Mouse (Mus musculus): ENCODE measurements at regions not wholly inside any gene's neighbourhood (a gene's known extent, or its start where the extent isn't known, plus 50 kb on each side); places are given as distances from the start of the nearest gene placed in this dataset.

GRCm38 (mm10) chr1:35685651-35686050 is 382.5 kb upstream of the Hs6st1 start:
- TF ChIP-seq POLR2A (IDR thresholded peaks at IDR 0.05; ENCODE audit: borderline replicate concordance, insufficient read depth, low read length), result no peak
- no peaks in the 10 kb centered on the region for H3K27me3 ChIP-seq (ENCODE audit: control insufficient read depth, insufficient read depth, low read length)
- no peak overlapping the region for H3K27ac ChIP-seq (ENCODE audit: insufficient read depth, low read length)
- H3K4me3 ChIP-seq (replicated peaks; ENCODE audit: insufficient read depth, low read depth, low read length), result no peak overlapping the region
- no peak for DNase-seq
- 59% methylated on average over 6 of the region's 6 CpGs for WGBS
- peaks cover 8% of the 10 kb centered on the region for H3K4me1 ChIP-seq (ENCODE audit: control insufficient read depth, insufficient read depth, low read length)

GRCm38 (mm10) chr1:35694349-35694748 is 373.9 kb upstream of the Hs6st1 start:
- Histone ChIP-seq H3K4me1 (ENCODE audit: control insufficient read depth, insufficient read depth, low read length) (no peaks in the 10 kb centered on the region), H3K4me3 (replicated peaks; ENCODE audit: insufficient read depth, low read depth, low read length) (no peak overlapping the region), H3K27me3 (ENCODE audit: control insufficient read depth, insufficient read depth, low read length) (no peaks in the 10 kb centered on the region; the same call in 1 of the 2 replicates), H3K27ac (ENCODE audit: insufficient read depth, low read length) (no peak overlapping the region)
- DNase-seq, result no peak
- 47% methylated on average over 3 of the region's 3 CpGs for WGBS
- TF ChIP-seq POLR2A (IDR thresholded peaks at IDR 0.05; ENCODE audit: borderline replicate concordance, insufficient read depth, low read length), result no peak
- TF ChIP-seq CTCF (IDR thresholded peaks at IDR 0.05; ENCODE audit: borderline replicate concordance, insufficient read depth, low read depth, low read length), result no peak

GRCm38 (mm10) chr1:35694775-35695591 is 373.2 kb upstream of the Hs6st1 start:
- Histone ChIP-seq H3K27me3 (ENCODE audit: control insufficient read depth, insufficient read depth, low read length) (no peaks in the 10 kb centered on the region; the same call in 1 of the 2 replicates), H3K27ac (ENCODE audit: insufficient read depth, low read length) (no peak overlapping the region), H3K4me1 (ENCODE audit: control insufficient read depth, insufficient read depth, low read length) (no peaks in the 10 kb centered on the region), H3K4me3 (replicated peaks; ENCODE audit: insufficient read depth, low read depth, low read length) (no peak overlapping the region)
- TF ChIP-seq CTCF (IDR thresholded peaks at IDR 0.05; ENCODE audit: borderline replicate concordance, insufficient read depth, low read depth, low read length), result no peak
- TF ChIP-seq POLR2A (IDR thresholded peaks at IDR 0.05; ENCODE audit: borderline replicate concordance, insufficient read depth, low read length), result no peak
- no peak for DNase-seq
- WGBS, result 20% methylated on average over 15 of the region's 15 CpGs

GRCm38 (mm10) chr1:35697218-35697617 is 371.0 kb upstream of the Hs6st1 start:
- DNase-seq, result no peak
- 21% methylated on average over 4 of the region's 4 CpGs for WGBS
- no peaks in the 10 kb centered on the region for H3K4me1 ChIP-seq (ENCODE audit: control insufficient read depth, insufficient read depth, low read length)
- no peak overlapping the region for H3K4me3 ChIP-seq (replicated peaks; ENCODE audit: insufficient read depth, low read depth, low read length)
- TF ChIP-seq POLR2A (IDR thresholded peaks at IDR 0.05; ENCODE audit: borderline replicate concordance, insufficient read depth, low read length) (no peak), CTCF (IDR thresholded peaks at IDR 0.05; ENCODE audit: borderline replicate concordance, insufficient read depth, low read depth, low read length) (no peak)
- no peaks in the 10 kb centered on the region; the same call in 1 of the 2 replicates for H3K27me3 ChIP-seq (ENCODE audit: control insufficient read depth, insufficient read depth, low read length)
- no peak overlapping the region for H3K27ac ChIP-seq (ENCODE audit: insufficient read depth, low read length)

- no peaks in the 10 kb centered on the region for H3K4me1 ChIP-seq (ENCODE audit: control insufficient read depth, insufficient read depth, low read length)
- no peak overlapping the region for H3K4me3 ChIP-seq (replicated peaks; ENCODE audit: insufficient read depth, low read depth, low read length)
- TF ChIP-seq POLR2A (IDR thresholded peaks at IDR 0.05; ENCODE audit: borderline replicate concordance, insufficient read depth, low read length) (no peak), CTCF (IDR thresholded peaks at IDR 0.05; ENCODE audit: borderline replicate concordance, insufficient read depth, low read depth, low read length) (no peak)
- H3K27ac ChIP-seq (ENCODE audit: insufficient read depth, low read length), result no peak overlapping the region
- no peaks in the 10 kb centered on the region; the same call in 1 of the 2 replicates for H3K27me3 ChIP-seq (ENCODE audit: control insufficient read depth, insufficient read depth, low read length)
- DNase-seq, result no peak
- 33% methylated on average over 10 of the region's 10 CpGs for WGBS
Observed at GRCm38 (mm10) chr1:35697834-35698500, 370.2 kb upstream of the Hs6st1 start.

DNA sequence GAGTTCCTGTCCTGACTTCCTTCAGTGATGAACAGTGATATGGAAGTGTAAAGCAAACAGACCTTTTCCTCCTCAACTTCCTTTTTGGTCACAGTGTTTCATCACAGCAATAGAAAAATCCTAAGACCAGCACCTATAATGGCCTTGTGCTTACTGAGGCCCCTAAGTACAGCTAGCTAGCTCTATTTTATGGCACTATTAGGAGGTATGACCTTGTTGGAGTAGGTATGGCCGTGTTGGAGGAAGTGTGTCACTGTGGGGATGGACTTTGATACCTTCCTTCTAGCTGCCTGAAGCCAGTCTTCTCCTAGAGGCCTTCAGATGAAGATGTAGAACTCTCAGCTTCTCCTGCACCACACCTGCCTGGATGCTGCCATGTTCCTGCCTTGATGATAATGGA is 365.6 kb upstream of the Hs6st1 start:
- Histone ChIP-seq H3K27me3 (ENCODE audit: control insufficient read depth, insufficient read depth, low read length) (no peaks in the 10 kb centered on the region), H3K4me1 (ENCODE audit: control insufficient read depth, insufficient read depth, low read length) (no peaks in the 10 kb centered on the region), H3K27ac (ENCODE audit: insufficient read depth, low read length) (no peak overlapping the region), H3K4me3 (replicated peaks; ENCODE audit: insufficient read depth, low read depth, low read length) (no peak overlapping the region)
- DNase-seq, result no peak
- 86% methylated on average over 1 of the region's 1 CpGs for WGBS
- no peak for TF ChIP-seq CTCF (IDR thresholded peaks at IDR 0.05; ENCODE audit: borderline replicate concordance, insufficient read depth, low read depth, low read length)
- no peak for TF ChIP-seq POLR2A (IDR thresholded peaks at IDR 0.05; ENCODE audit: borderline replicate concordance, insufficient read depth, low read length)

DNA sequence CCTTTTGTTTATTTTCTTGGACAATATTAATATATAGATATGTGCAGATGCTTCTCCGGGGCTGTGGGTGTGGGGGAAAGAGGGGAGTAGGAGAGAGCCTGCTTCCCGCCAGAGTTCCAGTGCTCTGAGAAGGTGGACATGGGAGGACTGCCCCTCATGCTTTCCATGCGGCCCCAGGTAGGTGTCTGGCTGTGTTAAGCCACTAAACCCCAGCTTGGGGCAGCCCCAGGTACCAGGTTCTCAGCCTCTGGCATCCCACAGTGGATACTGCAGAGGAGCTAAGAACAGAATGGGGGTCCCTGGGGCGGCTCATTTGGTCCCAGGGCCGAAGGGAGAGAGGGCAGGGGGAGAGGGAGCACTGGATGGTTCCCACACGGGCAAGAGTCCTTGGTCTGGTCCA is 361.9 kb upstream of the Hs6st1 start:
- TF ChIP-seq CTCF (IDR thresholded peaks at IDR 0.05; ENCODE audit: borderline replicate concordance, insufficient read depth, low read depth, low read length) (no peak), POLR2A (IDR thresholded peaks at IDR 0.05; ENCODE audit: borderline replicate concordance, insufficient read depth, low read length) (no peak)
- Histone ChIP-seq H3K4me3 (replicated peaks; ENCODE audit: insufficient read depth, low read depth, low read length) (no peak overlapping the region), H3K27me3 (ENCODE audit: control insufficient read depth, insufficient read depth, low read length) (no peaks in the 10 kb centered on the region), H3K4me1 (ENCODE audit: control insufficient read depth, insufficient read depth, low read length) (no peaks in the 10 kb centered on the region), H3K27ac (ENCODE audit: insufficient read depth, low read length) (no peak overlapping the region)
- 83% methylated on average over 6 of the region's 6 CpGs for WGBS
- no peak for DNase-seq
